ENCODE assay signal across 9 mouse cellular contexts in genomic region chr10:87927131-87927609, GRCm38 (mm10).
DNase-seq lines count a peak whose midpoint lies in the region; ATAC-seq and TF ChIP-seq lines count a peak whose summit lies in the region.
"Had no signal": no experiment of that assay in that cellular context is flagged by ENCODE, and none has a peak within 500 bp of the region (broad histone marks: within the 10 kb centered on the region; RNA-seq: fewer than 3 reads in every experiment).

No protein-coding gene starts in this region.

- peak; percentile 97 for ATAC-seq in forebrain, embryonic 15.5 days (replicated peaks)
- peak; percentile 67 for ATAC-seq in lung, postnatal 0 days

- no peak for TF ChIP-seq EP300 in lung, postnatal 0 days (IDR thresholded peaks at IDR 0.05)

- H3K4me3 ChIP-seq in forebrain, embryonic 15.5 days = no peak overlapping the region
- H3K4me3 ChIP-seq in lung, postnatal 0 days (ENCODE audit: low read depth, low read length) = no peak overlapping the region
- H3K4me3 ChIP-seq: megakaryocyte, embryonic 14.5 days had no signal

- no peak overlapping the region for H3K9ac ChIP-seq in forebrain, embryonic 15.5 days (replicated peaks)
- H3K9ac ChIP-seq in lung, postnatal 0 days (replicated peaks; ENCODE audit: low read depth) = no peak overlapping the region

- no peaks in the 10 kb centered on the region for H3K36me3 ChIP-seq in forebrain, embryonic 15.5 days
- no peaks in the 10 kb centered on the region for H3K36me3 ChIP-seq in lung, postnatal 0 days (ENCODE audit: insufficient read depth, low read length)

- TF ChIP-seq CTCF in lung, postnatal 0 days (IDR thresholded peaks at IDR 0.05) = no peak

- no peaks in the 10 kb centered on the region for H3K27me3 ChIP-seq in forebrain, embryonic 15.5 days
- H3K27me3 ChIP-seq in lung, postnatal 0 days (replicated peaks; ENCODE audit: insufficient read depth, low read length) = no peaks in the 10 kb centered on the region
- H3K27me3 ChIP-seq: megakaryocyte, embryonic 14.5 days had no signal

- DNase-seq in ovary, postnatal 14 days (ENCODE audit: low spot score) = peak; percentile 46
- no peak for DNase-seq in ovary, postnatal 10 days (ENCODE audit: low spot score)
- peak; percentile 50 to 75 for DNase-seq in heart, postnatal 14 days
- DNase-seq in layer of hippocampus, adult 11-12 months (ENCODE audit: low spot score) = peak; percentile 67
- peak; percentile 80 for DNase-seq in lung, postnatal 0 days (ENCODE audit: low spot score)
- DNase-seq in right cerebral cortex, postnatal 36 days (ENCODE audit: low spot score in 2 of 2) = peak; percentile 27 to 43
- DNase-seq in spleen, adult 12 weeks (ENCODE audit: low spot score) = no peak

- H3K27ac ChIP-seq in forebrain, embryonic 15.5 days (replicated peaks) = peak overlapping the region; percentile 46; the same call in 1 of the 2 replicates
- no peak overlapping the region for H3K27ac ChIP-seq in lung, postnatal 0 days (ENCODE audit: low read length)

- intact Hi-C loops in heart, postnatal 14 days (cut with DNase I) = loop anchor here (5.0 kb wide), 1 partner anchor 40 kb away; no protein-coding TSS in a partner anchor

- WGBS in forebrain, embryonic 15.5 days = 5% methylated on average over 6 of the region's 6 CpGs
- 20% methylated on average over 6 of the region's 6 CpGs for WGBS in lung, postnatal 0 days

- no peaks in the 10 kb centered on the region for H3K9me3 ChIP-seq in forebrain, embryonic 15.5 days
- H3K9me3 ChIP-seq in lung, postnatal 0 days (ENCODE audit: low read length) = no peaks in the 10 kb centered on the region
- H3K9me3 ChIP-seq: megakaryocyte, embryonic 14.5 days had no signal

- peak overlapping the region; percentile 3; the same call in 1 of the 2 replicates for H3K4me2 ChIP-seq in forebrain, embryonic 15.5 days (replicated peaks)
- H3K4me2 ChIP-seq in lung, postnatal 0 days (replicated peaks; ENCODE audit: low read depth, low read length) = no peak overlapping the region

- peaks cover 14% of the 10 kb centered on the region for H3K4me1 ChIP-seq in forebrain, embryonic 15.5 days
- H3K4me1 ChIP-seq in lung, postnatal 0 days (ENCODE audit: insufficient read depth, low read depth, low read length) = peaks cover 4% of the 10 kb centered on the region; the same call in 1 of the 2 replicates
- H3K4me1 ChIP-seq: megakaryocyte, embryonic 14.5 days had no signal

Comparison
In these comparisons a context has a peak if more than half of its experiments do, and no peak if none do; other contexts are left out.
1. DNase-seq: peak in ovary, postnatal 14 days (single experiment), heart, postnatal 14 days (2 of 2), layer of hippocampus, adult 11-12 months (single experiment), lung, postnatal 0 days (single experiment) and right cerebral cortex, postnatal 36 days (2 of 2); none in ovary, postnatal 10 days (single experiment) and spleen, adult 12 weeks (single experiment).